Mouse (Mus musculus) brain, embryonic 14.5 days (tissue): ENCODE results near the gene Gm10840.

ENCODE experiments used
- CTCF ChIP-seq: fragments of 200-500 bp; IDR thresholded peaks from 2 replicates; pipeline ENCODE4 v1.5.1; 2012; ENCODE audit warnings: inconsistent platforms, mild to moderate bottlenecking, moderate library complexity, borderline replicate concordance; ENCODE audit not compliant: insufficient read depth, insufficient read length; ENCODE audit errors: extremely low read depth
- POLR2A ChIP-seq: fragments of 200-500 bp; IDR thresholded peaks from 2 replicates; pipeline ENCODE4 v1.6.1; 2012; ENCODE audit warnings: mild to moderate bottlenecking, inconsistent platforms, borderline replicate concordance; ENCODE audit not compliant: poor library complexity, insufficient read depth, insufficient read length, severe bottlenecking; ENCODE audit errors: extremely low read depth

DNA sequence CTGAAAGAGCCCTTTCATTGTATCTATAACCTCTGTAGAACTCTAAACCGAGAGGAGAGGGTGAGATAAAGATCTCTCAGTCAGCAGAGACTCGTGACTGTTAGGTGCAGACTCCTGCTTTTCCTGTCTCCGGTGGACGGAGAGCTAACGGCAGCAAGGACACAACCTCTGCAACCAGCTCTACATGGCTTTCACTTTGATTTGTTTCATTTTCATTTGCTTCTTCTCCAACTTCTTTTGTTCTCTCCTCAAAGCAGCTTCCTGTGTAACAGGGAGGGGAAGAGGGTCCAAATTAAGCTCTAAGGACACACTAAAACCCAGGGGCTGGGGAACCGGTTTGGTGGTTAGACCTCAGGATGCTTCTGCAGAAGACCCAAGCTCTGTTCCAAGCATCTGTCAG is 40.1 kb downstream of the Gm10840 start:
- TF ChIP-seq CTCF (no peak), POLR2A (no peak)
